Mouse (Mus musculus) midbrain, postnatal 0 days (tissue): ENCODE data around the gene Palm3. TPM values are rescaled to one million over a fixed set of nuclear protein-coding genes. Genes with fewer than 3 reads are reported as not detected.

Source experiments
- ATAC-seq: fragments of 200-750 bp; cut with Nextera tagmentation; 2 replicates; pipeline ENCODE4 v1.8.0; 2017; ENCODE audit warnings: moderate number of reproducible peaks, mild to moderate bottlenecking, moderate TSS enrichment, moderate library complexity; ENCODE audit not compliant: low FRiP score
- DNase-seq: peaks from one replicate; pipeline ENCODE4 v3.0.0-alpha.2; 2015; ENCODE audit warnings: low spot score
- H3K27ac ChIP-seq: fragments of 300-500 bp; sonication (generic); 2 replicates; pipeline ENCODE4 v1.5.1; 2014; ENCODE audit warnings: low read depth, mild to moderate bottlenecking, low read length, mixed read lengths
- H3K27me3 ChIP-seq: fragments of 300-500 bp; sonication (generic); 2 replicates; pipeline ENCODE4 v1.6.1; 2014; ENCODE audit warnings: low read length, control low read depth, mixed read lengths; ENCODE audit not compliant: insufficient read depth
- H3K36me3 ChIP-seq: fragments of 300-500 bp; sonication (generic); 2 replicates; pipeline ENCODE4 v1.6.1; 2014; ENCODE audit warnings: low read length, control low read depth, mixed read lengths; ENCODE audit not compliant: insufficient read depth
- H3K4me1 ChIP-seq: fragments of 300-500 bp; sonication (generic); 2 replicates; pipeline ENCODE4 v1.6.1; 2014; ENCODE audit warnings: mild to moderate bottlenecking, control low read depth, antibody characterized with exemption, low read length, mixed read lengths; ENCODE audit not compliant: insufficient read depth
- H3K4me2 ChIP-seq: fragments of 300-500 bp; sonication (generic); 2 replicates; pipeline ENCODE4 v1.6.1; 2014; ENCODE audit warnings: low read depth, mild to moderate bottlenecking, low read length, mixed read lengths; ENCODE audit not compliant: poor library complexity, severe bottlenecking
- H3K4me3 ChIP-seq: fragments of 300-500 bp; sonication (generic); 2 replicates; pipeline ENCODE4 v1.5.1; 2014; ENCODE audit warnings: low read depth, mild to moderate bottlenecking, low read length, moderate library complexity
- H3K9ac ChIP-seq: fragments of 300-500 bp; sonication (generic); replicated peaks from 2 replicates; pipeline ENCODE4 v1.6.1; 2014; ENCODE audit warnings: mild to moderate bottlenecking, low read length, moderate library complexity, mixed read lengths; ENCODE audit not compliant: poor library complexity, severe bottlenecking
- H3K9me3 ChIP-seq: fragments of 300-500 bp; sonication (generic); 2 replicates; pipeline ENCODE4 v1.6.1; 2016; ENCODE audit warnings: low read length, control low read depth
- CTCF ChIP-seq: IDR thresholded peaks from 2 replicates; pipeline ENCODE4 v1.5.1; 2016; ENCODE audit warnings: antibody characterized with exemption, mild to moderate bottlenecking
- WGBS: fragments of 180-500 bp; shearing (Covaris S2); extraction: QIAGEN DNeasy Blood & Tissue Kit; methylation state at CpG from one replicate; pipeline ENCODE4 v1.1.7; 2014; 5-methylcytosine and 5-hydroxymethylcytosine counted together
- polyA plus RNA-seq: library from polyadenylated mRNA; unstranded; fragments of >200 nt; fragmentation: Nextera tagmentation; extraction: Ambion mirVana; gene quantifications from 2 replicates; pipeline ENCODE4 v1.2.1, GENCODE M21; 2015
- total RNA-seq: library from RNA; depleted of rRNA; stranded (reverse); fragments of >200 nt; gene quantifications from 2 replicates; pipeline ENCODE4 v1.2.3, GENCODE M21; 2014

Gene Palm3
- total and polyA plus RNA-seq, 2 experiments from 2014 or later = 4.4 to 8.0 TPM

GRCm38 (mm10) chr8:83976101-83976630, 45.1 kb upstream of the Palm3 start:
- ATAC-seq (no peak), DNase-seq (no peak)
- no peaks in the 10 kb centered on the region for H3K27me3 ChIP-seq
- H3K9ac ChIP-seq = no peak overlapping the region
- peaks cover 15% of the 10 kb centered on the region for H3K36me3 ChIP-seq
- H3K4me2 ChIP-seq = no peak overlapping the region
- no peaks in the 10 kb centered on the region for H3K9me3 ChIP-seq
- TF ChIP-seq CTCF = 0 out of 2 replicates have a peak, but pooled peaks have one; percentile 20
- H3K27ac ChIP-seq = no peak overlapping the region
- 89% methylated on average over 4 of the region's 4 CpGs for WGBS
- no peak overlapping the region for H3K4me3 ChIP-seq
- peaks cover 27% of the 10 kb centered on the region; the same call in 1 of the 2 replicates for H3K4me1 ChIP-seq

GRCm38 (mm10) chr8:83976779-83977350, 44.4 kb upstream of the Palm3 start:
- H3K9ac ChIP-seq = no peak overlapping the region
- TF ChIP-seq CTCF = peak; percentile 39; the same call in 1 of the 2 replicates
- DNase-seq (no peak), ATAC-seq (no peak)
- no peaks in the 10 kb centered on the region for H3K9me3 ChIP-seq
- H3K27ac ChIP-seq = no peak overlapping the region
- no peak overlapping the region for H3K4me2 ChIP-seq
- H3K4me1 ChIP-seq = peaks cover 24% of the 10 kb centered on the region; the same call in 1 of the 2 replicates
- peaks cover 22% of the 10 kb centered on the region for H3K36me3 ChIP-seq
- 83% methylated on average over 5 of the region's 5 CpGs for WGBS
- H3K4me3 ChIP-seq = no peak overlapping the region
- no peaks in the 10 kb centered on the region for H3K27me3 ChIP-seq

DNA sequence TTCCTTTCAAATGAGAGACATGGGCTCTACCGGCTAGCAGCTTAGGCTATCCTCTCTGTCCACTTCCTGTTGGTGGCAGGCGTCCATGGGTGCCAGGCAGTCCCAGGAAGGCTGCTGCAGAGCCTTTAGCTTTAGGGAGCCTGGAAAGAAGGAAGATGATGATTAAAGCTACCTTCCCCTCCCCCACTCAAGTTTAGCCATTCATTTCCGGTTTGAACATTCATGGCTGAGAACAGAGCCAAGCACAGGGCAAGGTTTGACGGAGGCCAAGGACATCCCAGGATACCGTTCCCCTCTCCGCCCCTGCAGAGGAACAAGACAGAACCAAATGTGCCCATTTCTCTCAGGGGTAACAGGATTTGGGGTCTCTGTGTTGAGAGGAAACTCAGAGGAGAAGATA, 43.6 kb upstream of the Palm3 start:
- DNase-seq (no peak), ATAC-seq (no peak)
- H3K4me3 ChIP-seq = no peak overlapping the region
- H3K4me2 ChIP-seq = no peak overlapping the region
- H3K27me3 ChIP-seq = no peaks in the 10 kb centered on the region
- peaks cover 29% of the 10 kb centered on the region for H3K36me3 ChIP-seq
- TF ChIP-seq CTCF = no peak
- WGBS = 67% methylated on average over 6 of the region's 6 CpGs
- 0 out of 2 replicates have a peak overlapping the region, but pooled peaks have one; percentile 8 for H3K9ac ChIP-seq
- H3K9me3 ChIP-seq = no peaks in the 10 kb centered on the region
- no peak overlapping the region for H3K27ac ChIP-seq
- peaks cover 22% of the 10 kb centered on the region; the same call in 1 of the 2 replicates for H3K4me1 ChIP-seq

- no peak for TF ChIP-seq CTCF
- H3K4me1 ChIP-seq = peaks cover 22% of the 10 kb centered on the region; the same call in 1 of the 2 replicates
- WGBS = 70% methylated on average over 9 of the region's 9 CpGs
- H3K9ac ChIP-seq = 0 out of 2 replicates have a peak overlapping the region, but pooled peaks have one; percentile 8
- H3K27me3 ChIP-seq = no peaks in the 10 kb centered on the region
- H3K36me3 ChIP-seq = peaks cover 29% of the 10 kb centered on the region
- no peak overlapping the region for H3K27ac ChIP-seq
- H3K4me3 ChIP-seq = no peak overlapping the region
- H3K9me3 ChIP-seq = no peaks in the 10 kb centered on the region
- ATAC-seq = no peak
- no peak for DNase-seq
- H3K4me2 ChIP-seq = no peak overlapping the region
Observed at GRCm38 (mm10) chr8:83978200-83978599, 43.1 kb upstream of the Palm3 start.

- DNase-seq (no peak), ATAC-seq (no peak)
- Histone ChIP-seq H3K36me3 (peaks cover 38% of the 10 kb centered on the region), H3K27ac (no peak overlapping the region), H3K4me2 (no peak overlapping the region), H3K9ac (no peak overlapping the region), H3K9me3 (no peaks in the 10 kb centered on the region), H3K4me3 (no peak overlapping the region), H3K27me3 (no peaks in the 10 kb centered on the region), H3K4me1 (peaks cover 18% of the 10 kb centered on the region; the same call in 1 of the 2 replicates)
- no peak for TF ChIP-seq CTCF
- 92% methylated on average over 1 of the region's 1 CpGs for WGBS
Observed at GRCm38 (mm10) chr8:83980250-83980649, 41.0 kb upstream of the Palm3 start.

GRCm38 (mm10) chr8:83980845-83981244, 40.4 kb upstream of the Palm3 start:
- Histone ChIP-seq H3K27ac (no peak overlapping the region), H3K4me2 (no peak overlapping the region), H3K4me1 (peaks cover 18% of the 10 kb centered on the region; the same call in 1 of the 2 replicates), H3K4me3 (no peak overlapping the region), H3K9ac (no peak overlapping the region), H3K9me3 (no peaks in the 10 kb centered on the region), H3K27me3 (no peaks in the 10 kb centered on the region), H3K36me3 (peaks cover 41% of the 10 kb centered on the region)
- ATAC-seq (no peak), DNase-seq (no peak)
- no peak for TF ChIP-seq CTCF
- WGBS = 78% methylated on average over 8 of the region's 8 CpGs
